Mouse (Mus musculus): ENCODE results near the gene Lrpprc. TPM values are rescaled to one million over a fixed set of nuclear protein-coding genes. Genes with fewer than 3 reads are reported as not detected.

The Lrpprc gene
- polyA plus RNA-seq, 1 experiment: 5.4 TPM

DNA sequence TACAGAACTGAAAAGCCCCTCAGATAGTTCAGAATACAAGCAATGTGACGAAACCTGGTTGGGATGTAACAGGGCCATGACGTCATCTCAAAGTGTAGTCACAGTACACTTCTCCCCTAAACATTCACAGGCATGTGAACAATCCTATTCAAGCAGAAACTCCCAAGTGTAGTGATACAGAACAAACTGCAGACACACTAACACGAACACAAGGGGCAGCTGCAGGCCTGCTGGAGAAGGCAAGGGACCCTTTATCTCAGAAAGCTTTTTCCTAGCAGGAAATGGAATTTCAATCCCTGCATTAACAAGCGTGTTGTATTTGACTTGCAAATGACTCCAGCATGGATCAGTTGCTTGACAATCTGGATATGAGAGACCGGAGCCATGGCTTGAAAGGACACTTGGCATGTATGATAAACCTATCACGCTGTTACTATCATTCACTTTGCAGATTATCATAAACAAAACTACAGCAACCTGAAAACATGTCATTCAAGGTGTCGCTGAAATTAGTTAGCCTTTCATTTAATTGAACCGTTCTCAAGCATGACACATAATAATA, 38.9 kb downstream of the Lrpprc start:
- 94% methylated on average over 8 of the region's 8 CpGs for WGBS

DNA sequence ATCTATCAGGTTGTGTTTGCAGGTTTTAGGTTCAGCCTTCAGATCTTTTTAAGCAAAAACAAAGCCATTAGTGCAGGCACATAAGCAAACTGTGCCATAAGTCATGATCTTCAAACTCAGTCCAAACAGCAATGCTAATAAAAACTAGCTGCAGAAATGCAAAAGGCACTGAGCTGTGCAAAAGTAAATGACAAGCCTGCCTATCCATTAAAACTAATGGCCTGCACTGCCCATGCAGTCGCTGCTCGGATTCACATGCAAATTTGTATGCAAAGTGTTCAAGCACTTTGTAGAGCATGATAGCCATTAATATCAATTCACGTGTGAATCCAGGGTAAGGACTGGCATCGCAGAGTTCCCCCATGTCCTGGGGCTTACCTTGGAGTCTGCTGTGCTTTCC, 40.5 kb downstream of the Lrpprc start:
- peaks cover 26% of the 10 kb centered on the region for H3K36me3 ChIP-seq (ENCODE audit: control insufficient read depth, insufficient read depth, low read length)
- H3K27ac ChIP-seq (ENCODE audit: insufficient read depth, low read length): no peak overlapping the region
- WGBS: 93% methylated on average over 4 of the region's 4 CpGs
- DNase-seq (ENCODE audit: low read depth in 1 of 2, low spot score in 2 of 2): no peak
- no peaks in the 10 kb centered on the region for H3K4me1 ChIP-seq (ENCODE audit: control insufficient read depth, insufficient read depth, insufficient read length)
- H3K27me3 ChIP-seq (ENCODE audit: control insufficient read depth, insufficient read depth, low read length): no peaks in the 10 kb centered on the region
- H3K4me3 ChIP-seq (ENCODE audit: extremely low read depth, insufficient read depth, insufficient read length): no peak overlapping the region
- TF ChIP-seq CTCF (IDR thresholded peaks at IDR 0.05; ENCODE audit: extremely low read depth, insufficient read depth, insufficient read length, insufficient replicate concordance) (no peak), POLR2A (IDR thresholded peaks at IDR 0.05; ENCODE audit: low read depth, low read length) (no peak)

More for the DNA sequence above, 38.9 kb downstream of the Lrpprc start:
- no peak overlapping the region for H3K27ac ChIP-seq (ENCODE audit: insufficient read depth, low read length)
- TF ChIP-seq CTCF (IDR thresholded peaks at IDR 0.05; ENCODE audit: extremely low read depth, insufficient read depth, insufficient read length, insufficient replicate concordance) (no peak), POLR2A (IDR thresholded peaks at IDR 0.05; ENCODE audit: low read depth, low read length) (no peak)
- H3K4me3 ChIP-seq (ENCODE audit: extremely low read depth, insufficient read depth, insufficient read length): no peak overlapping the region
- H3K27me3 ChIP-seq (ENCODE audit: control insufficient read depth, insufficient read depth, low read length): no peaks in the 10 kb centered on the region
- DNase-seq (ENCODE audit: low read depth in 1 of 2, low spot score in 2 of 2): no peak
- no peaks in the 10 kb centered on the region for H3K4me1 ChIP-seq (ENCODE audit: control insufficient read depth, insufficient read depth, insufficient read length)
- peaks cover 24% of the 10 kb centered on the region for H3K36me3 ChIP-seq (ENCODE audit: control insufficient read depth, insufficient read depth, low read length)

DNA sequence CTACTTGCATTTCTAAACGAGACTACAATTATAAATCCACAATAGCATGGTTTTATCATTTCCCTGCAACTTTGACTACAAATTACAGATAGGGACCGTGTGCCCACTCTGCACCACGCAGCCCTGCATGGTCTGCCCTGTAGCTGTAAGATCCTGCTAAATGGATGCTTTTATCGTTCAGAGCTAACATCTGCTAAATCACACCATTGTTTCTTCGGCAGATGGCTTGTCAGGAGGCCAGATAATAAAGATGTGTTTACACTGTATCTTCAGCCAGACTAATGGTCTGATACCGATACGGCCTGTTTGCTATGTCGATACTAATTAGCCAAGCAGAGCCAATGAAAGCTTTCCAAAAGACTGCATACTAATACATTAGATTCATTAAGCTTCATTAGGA, 41.3 kb downstream of the Lrpprc start:
- TF ChIP-seq CTCF (IDR thresholded peaks at IDR 0.05; ENCODE audit: extremely low read depth, insufficient read depth, insufficient read length, insufficient replicate concordance) (no peak), POLR2A (IDR thresholded peaks at IDR 0.05; ENCODE audit: low read depth, low read length) (no peak)
- H3K36me3 ChIP-seq (ENCODE audit: control insufficient read depth, insufficient read depth, low read length): peaks cover 27% of the 10 kb centered on the region
- H3K27me3 ChIP-seq (ENCODE audit: control insufficient read depth, insufficient read depth, low read length): no peaks in the 10 kb centered on the region
- 91% methylated on average over 8 of the region's 8 CpGs for WGBS
- H3K27ac ChIP-seq (ENCODE audit: insufficient read depth, low read length): no peak overlapping the region
- no peak overlapping the region for H3K4me3 ChIP-seq (ENCODE audit: extremely low read depth, insufficient read depth, insufficient read length)
- no peak for DNase-seq (ENCODE audit: low read depth in 1 of 2, low spot score in 2 of 2)
- no peaks in the 10 kb centered on the region for H3K4me1 ChIP-seq (ENCODE audit: control insufficient read depth, insufficient read depth, insufficient read length)

DNA sequence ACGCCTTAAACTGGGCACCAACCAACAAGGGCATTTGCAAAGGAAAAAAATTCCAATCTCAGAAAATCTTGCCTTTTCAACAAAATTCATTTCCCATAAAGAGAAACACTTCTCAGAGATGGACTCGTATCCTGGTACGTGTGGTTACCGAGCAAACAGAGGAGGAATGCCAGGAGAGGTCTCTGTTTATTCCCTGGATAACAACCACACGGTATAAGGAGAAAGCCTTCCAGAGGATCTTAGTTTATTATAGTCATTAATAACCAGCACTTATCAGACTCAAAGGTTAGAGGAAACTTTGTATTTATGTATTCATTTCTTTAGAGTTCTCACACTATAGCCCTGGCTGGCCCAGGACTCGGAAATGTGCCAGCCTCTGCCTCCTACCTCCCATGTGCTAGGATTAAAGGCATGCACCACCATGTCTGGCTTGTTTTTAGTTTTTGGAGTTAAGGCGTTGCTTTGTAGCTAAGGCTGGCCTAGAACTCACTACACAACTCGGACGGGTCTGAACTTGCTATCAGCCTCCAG, 42.4 kb downstream of the Lrpprc start:
- Histone ChIP-seq H3K4me1 (ENCODE audit: control insufficient read depth, insufficient read depth, insufficient read length) (no peaks in the 10 kb centered on the region), H3K36me3 (ENCODE audit: control insufficient read depth, insufficient read depth, low read length) (peaks cover 26% of the 10 kb centered on the region), H3K27me3 (ENCODE audit: control insufficient read depth, insufficient read depth, low read length) (no peaks in the 10 kb centered on the region), H3K27ac (ENCODE audit: insufficient read depth, low read length) (no peak overlapping the region), H3K4me3 (ENCODE audit: extremely low read depth, insufficient read depth, insufficient read length) (no peak overlapping the region)
- WGBS: 96% methylated on average over 9 of the region's 9 CpGs
- TF ChIP-seq POLR2A (IDR thresholded peaks at IDR 0.05; ENCODE audit: low read depth, low read length) (no peak), CTCF (IDR thresholded peaks at IDR 0.05; ENCODE audit: extremely low read depth, insufficient read depth, insufficient read length, insufficient replicate concordance) (no peak)
- DNase-seq (ENCODE audit: low read depth in 1 of 2, low spot score in 2 of 2): no peak

DNA sequence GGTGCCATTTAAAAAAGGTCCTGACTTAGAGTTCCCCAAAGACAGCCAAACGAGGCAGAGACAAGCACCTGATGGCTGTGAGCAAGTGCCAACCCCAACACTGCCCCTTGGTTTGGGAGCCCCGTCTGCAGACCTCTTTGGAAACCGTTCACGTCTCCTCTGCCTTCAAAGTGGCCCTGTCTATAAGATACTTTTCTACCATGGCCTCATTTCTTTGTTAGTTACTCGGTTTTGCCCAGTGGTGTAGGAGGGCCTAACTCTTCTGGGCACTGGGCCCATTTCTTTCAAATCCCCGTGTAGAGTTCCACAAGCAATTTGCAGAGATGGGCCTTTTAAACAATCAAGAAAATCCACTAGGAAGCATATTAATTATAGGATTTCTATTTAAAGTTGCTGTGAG, 43.4 kb downstream of the Lrpprc start:
- Histone ChIP-seq H3K4me3 (ENCODE audit: extremely low read depth, insufficient read depth, insufficient read length) (no peak overlapping the region), H3K27ac (ENCODE audit: insufficient read depth, low read length) (no peak overlapping the region), H3K27me3 (ENCODE audit: control insufficient read depth, insufficient read depth, low read length) (no peaks in the 10 kb centered on the region), H3K4me1 (ENCODE audit: control insufficient read depth, insufficient read depth, insufficient read length) (no peaks in the 10 kb centered on the region), H3K36me3 (ENCODE audit: control insufficient read depth, insufficient read depth, low read length) (peaks cover 25% of the 10 kb centered on the region)
- DNase-seq (ENCODE audit: low read depth in 1 of 2, low spot score in 2 of 2): no peak
- TF ChIP-seq CTCF (IDR thresholded peaks at IDR 0.05; ENCODE audit: extremely low read depth, insufficient read depth, insufficient read length, insufficient replicate concordance) (no peak), POLR2A (IDR thresholded peaks at IDR 0.05; ENCODE audit: low read depth, low read length) (no peak)
- WGBS: 88% methylated on average over 6 of the region's 6 CpGs

DNA sequence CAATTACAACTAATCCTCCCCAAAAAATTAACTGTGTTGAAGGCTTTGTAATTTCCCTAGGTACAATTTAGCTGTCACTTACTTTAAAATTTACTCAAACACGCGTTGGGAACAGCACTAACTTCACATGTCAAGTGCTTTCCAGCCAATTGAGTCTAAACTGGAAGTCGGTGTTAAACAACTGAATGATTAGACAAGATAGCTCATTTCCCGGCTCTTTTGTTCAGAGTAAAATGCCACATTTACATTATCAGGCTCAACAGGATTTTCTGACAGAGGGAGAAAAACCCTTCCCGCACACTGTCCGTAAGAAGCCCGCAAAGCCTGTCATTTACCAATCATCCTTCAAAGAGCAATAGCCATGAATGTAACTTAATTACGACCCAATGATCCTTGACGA, 45.6 kb downstream of the Lrpprc start:
- 95% methylated on average over 9 of the region's 9 CpGs for WGBS
- Histone ChIP-seq H3K27ac (ENCODE audit: insufficient read depth, low read length) (no peak overlapping the region), H3K36me3 (ENCODE audit: control insufficient read depth, insufficient read depth, low read length) (peaks cover 11% of the 10 kb centered on the region)

DNA sequence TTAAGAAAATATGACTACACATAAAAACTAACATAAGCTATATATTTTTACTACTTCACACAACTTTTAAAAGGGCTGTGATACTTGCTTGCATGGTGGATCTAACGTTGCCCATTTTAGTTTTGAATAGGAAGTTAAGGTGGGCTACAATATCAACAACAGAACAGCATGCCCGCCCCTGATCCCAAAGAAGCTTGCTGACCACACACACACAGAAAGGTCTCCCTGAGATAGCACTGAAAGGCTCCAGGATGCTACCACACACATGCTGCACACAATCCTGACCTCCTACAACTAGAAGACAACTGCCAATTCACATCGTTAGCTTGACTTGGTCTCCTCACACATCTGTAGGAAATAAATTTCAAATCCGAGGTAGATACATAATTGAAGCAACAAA, 46.3 kb downstream of the Lrpprc start:
- 89% methylated on average over 4 of the region's 4 CpGs for WGBS
- TF ChIP-seq POLR2A (IDR thresholded peaks at IDR 0.05; ENCODE audit: low read depth, low read length): no peak
- no peak for TF ChIP-seq CTCF (IDR thresholded peaks at IDR 0.05; ENCODE audit: extremely low read depth, insufficient read depth, insufficient read length, insufficient replicate concordance)
- H3K27me3 ChIP-seq (ENCODE audit: control insufficient read depth, insufficient read depth, low read length): no peaks in the 10 kb centered on the region
- no peaks in the 10 kb centered on the region for H3K4me1 ChIP-seq (ENCODE audit: control insufficient read depth, insufficient read depth, insufficient read length)
- DNase-seq (ENCODE audit: low read depth in 1 of 2, low spot score in 2 of 2): no peak
- peaks cover 12% of the 10 kb centered on the region for H3K36me3 ChIP-seq (ENCODE audit: control insufficient read depth, insufficient read depth, low read length)
- no peak overlapping the region for H3K4me3 ChIP-seq (ENCODE audit: extremely low read depth, insufficient read depth, insufficient read length)
- no peak overlapping the region for H3K27ac ChIP-seq (ENCODE audit: insufficient read depth, low read length)

More for the DNA sequence above, 45.6 kb downstream of the Lrpprc start:
- Histone ChIP-seq H3K4me3 (ENCODE audit: extremely low read depth, insufficient read depth, insufficient read length) (no peak overlapping the region), H3K27me3 (ENCODE audit: control insufficient read depth, insufficient read depth, low read length) (no peaks in the 10 kb centered on the region), H3K4me1 (ENCODE audit: control insufficient read depth, insufficient read depth, insufficient read length) (no peaks in the 10 kb centered on the region)
- TF ChIP-seq POLR2A (IDR thresholded peaks at IDR 0.05; ENCODE audit: low read depth, low read length) (no peak), CTCF (IDR thresholded peaks at IDR 0.05; ENCODE audit: extremely low read depth, insufficient read depth, insufficient read length, insufficient replicate concordance) (no peak)
- DNase-seq (ENCODE audit: low read depth in 1 of 2, low spot score in 2 of 2): no peak
